Mouse (Mus musculus) E14TG2a.4 (cell line): Measurements from ENCODE around the gene Sh3bp5.

Experiments used
- CTCF ChIP-seq: conservative IDR thresholded peaks from 2 replicates; pipeline ENCODE4 v1.5.1; 2014; ENCODE audit warnings: low read length
- POU5F1 ChIP-seq: IDR thresholded peaks from 2 replicates; pipeline ENCODE4 v1.6.1; 2014; ENCODE audit warnings: low read length, borderline replicate concordance

DNA sequence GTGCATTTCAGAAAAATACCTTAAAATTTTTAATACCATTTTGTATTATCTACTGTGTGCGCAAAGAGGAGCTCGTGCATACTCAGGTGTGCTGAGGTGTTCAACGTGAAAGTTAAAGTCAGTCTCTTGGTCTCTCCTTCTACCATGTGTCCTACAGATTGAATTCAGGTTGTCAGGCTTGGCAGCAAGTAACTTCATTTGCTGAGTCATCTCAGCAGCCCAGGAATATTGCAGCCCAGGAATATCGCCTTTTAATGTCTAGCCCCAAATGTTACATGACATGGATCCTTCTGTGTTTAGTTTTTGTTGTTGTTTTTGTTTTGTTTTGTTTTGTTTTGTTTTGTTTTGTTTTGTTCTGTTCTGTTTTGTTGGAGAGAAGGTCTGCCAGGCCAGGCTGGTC is 31.2 kb downstream of the Sh3bp5 start:
- TF ChIP-seq CTCF (no peak), POU5F1 (no peak)
